Mouse (Mus musculus) embryonic fibroblast, embryonic 13.5 days (primary cell): Measurements from ENCODE around the gene Pld5.

Source experiments
- CTCF ChIP-seq: IDR thresholded peaks from 2 replicates; pipeline ENCODE4 v1.5.1; 2011; ENCODE audit warnings: mild to moderate bottlenecking, control low read depth, low read length, moderate library complexity, borderline replicate concordance; ENCODE audit not compliant: insufficient read depth
- POLR2A ChIP-seq: IDR thresholded peaks from 2 replicates; pipeline ENCODE4 v1.6.1; 2011; ENCODE audit warnings: low read depth, mild to moderate bottlenecking, control low read depth, low read length, moderate library complexity

GRCm38 (mm10) chr1:176092119-176092518 is 183.0 kb downstream of the Pld5 start:
- TF ChIP-seq POLR2A (no peak), CTCF (no peak)
